Mouse (Mus musculus) forebrain, embryonic 15.5 days (tissue): Measurements from ENCODE around the gene Erich3. TPM values are rescaled to one million over a fixed set of nuclear protein-coding genes. Genes with fewer than 3 reads are reported as not detected.
"Not testable (repeated sequence)": the region's sequence is repeated elsewhere in the genome, so short reads cannot be mapped to it uniquely, and the experiment has no call there.

Source experiments
- ATAC-seq: fragments of 200-750 bp; cut with Nextera tagmentation; replicated peaks from 2 replicates; pipeline ENCODE4 v1.8.0; 2017; ENCODE audit warnings: mild to moderate bottlenecking, moderate TSS enrichment, moderate library complexity
- H3K27ac ChIP-seq: fragments of 300-500 bp; sonication (generic); replicated peaks from 2 replicates; pipeline ENCODE4 v1.5.1; 2015; ENCODE audit warnings: mild to moderate bottlenecking, inconsistent platforms
- H3K27me3 ChIP-seq: fragments of 300-500 bp; sonication (generic); 2 replicates; pipeline ENCODE4 v1.6.1; 2015; ENCODE audit warnings: inconsistent platforms
- H3K36me3 ChIP-seq: fragments of 300-500 bp; sonication (generic); 2 replicates; pipeline ENCODE4 v1.6.1; 2015; ENCODE audit warnings: mild to moderate bottlenecking, inconsistent platforms
- H3K4me1 ChIP-seq: fragments of 300-500 bp; sonication (generic); 2 replicates; pipeline ENCODE4 v1.6.1; 2015; ENCODE audit warnings: inconsistent platforms
- H3K4me2 ChIP-seq: fragments of 300-500 bp; sonication (generic); replicated peaks from 2 replicates; pipeline ENCODE4 v1.6.1; 2015; ENCODE audit warnings: mild to moderate bottlenecking, inconsistent platforms
- H3K4me3 ChIP-seq: fragments of 300-500 bp; sonication (generic); 2 replicates; pipeline ENCODE4 v1.5.1; 2015; ENCODE audit warnings: mild to moderate bottlenecking, inconsistent platforms
- H3K9ac ChIP-seq: fragments of 300-500 bp; sonication (generic); replicated peaks from 2 replicates; pipeline ENCODE4 v1.6.1; 2015; ENCODE audit warnings: mild to moderate bottlenecking, inconsistent platforms
- H3K9me3 ChIP-seq: fragments of 300-500 bp; sonication (generic); 2 replicates; pipeline ENCODE4 v1.6.1; 2016; ENCODE audit warnings: inconsistent platforms
- WGBS: fragments of 180-500 bp; shearing (Covaris S2); methylation state at CpG from one replicate; pipeline ENCODE4 v1.1.7; 2015; ENCODE audit warnings: mixed read lengths; 5-methylcytosine and 5-hydroxymethylcytosine counted together
- polyA plus RNA-seq: library from polyadenylated mRNA; unstranded; fragments of >200 nt; fragmentation: Nextera tagmentation; extraction: Ambion mirVana; gene quantifications from 2 replicates; pipeline ENCODE4 v1.2.1, GENCODE M21; 2015

The Erich3 gene
- polyA plus RNA-seq: 1.2 and 1.8 TPM in 2 replicates

- Histone ChIP-seq H3K4me3 (peak within 1 kb of the TSS; percentile 47), H3K27me3 (no peaks in the 10 kb centered on the region), H3K36me3 (no peaks in the 10 kb centered on the region), H3K4me1 (peaks cover 22% of the 10 kb centered on the region), H3K9ac (peak within 1 kb of the TSS; percentile 60), H3K9me3 (no peaks in the 10 kb centered on the region), H3K27ac (peak within 1 kb of the TSS; percentile 79), H3K4me2 (peak within 1 kb of the TSS; percentile 75)
- ATAC-seq: no peak
- 28% methylated on average over 5 of the region's 7 CpGs for WGBS
Observed at GRCm38 (mm10) chr3:154663545-154663944, at the start of gene Erich3. TSS of gene Erich3 (plus strand) at chr3:154663859.

DNA sequence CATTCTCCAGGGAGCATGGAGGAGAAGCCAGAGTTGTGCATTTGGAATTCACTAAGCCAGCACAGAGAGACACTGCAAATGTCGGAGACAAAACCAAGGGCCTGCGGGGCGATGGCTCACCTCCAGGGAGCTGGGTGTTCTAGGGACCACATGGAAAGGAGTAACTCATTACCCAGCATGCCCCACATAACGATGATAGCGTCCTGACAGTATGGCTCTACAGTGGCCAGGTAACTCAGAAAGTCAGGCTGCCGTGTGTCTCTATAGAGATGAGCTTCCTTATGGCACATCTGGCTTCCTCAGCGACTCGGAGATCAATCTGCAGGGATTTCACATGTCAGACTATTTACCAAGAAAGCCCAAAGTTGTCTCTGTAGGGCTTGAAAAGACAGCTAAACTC is 48.9 kb upstream of the Erich3 start:
- H3K9ac ChIP-seq: no peak overlapping the region
- no peak overlapping the region for H3K4me3 ChIP-seq
- no peaks in the 10 kb centered on the region for H3K9me3 ChIP-seq
- 91% methylated on average over 8 of the region's 8 CpGs for WGBS
- no peak for ATAC-seq
- H3K27ac ChIP-seq: no peak overlapping the region
- no peak overlapping the region for H3K4me2 ChIP-seq
- H3K27me3 ChIP-seq: no peaks in the 10 kb centered on the region
- no peaks in the 10 kb centered on the region for H3K4me1 ChIP-seq
- no peaks in the 10 kb centered on the region for H3K36me3 ChIP-seq

GRCm38 (mm10) chr3:154615304-154615703 is 48.4 kb upstream of the Erich3 start:
- no peak overlapping the region for H3K27ac ChIP-seq
- no peaks in the 10 kb centered on the region for H3K36me3 ChIP-seq
- no peaks in the 10 kb centered on the region for H3K4me1 ChIP-seq
- H3K4me3 ChIP-seq: no peak overlapping the region
- H3K27me3 ChIP-seq: no peaks in the 10 kb centered on the region
- no peaks in the 10 kb centered on the region for H3K9me3 ChIP-seq
- ATAC-seq: no peak
- H3K9ac ChIP-seq: no peak overlapping the region
- WGBS: 74% methylated on average over 7 of the region's 7 CpGs
- H3K4me2 ChIP-seq: no peak overlapping the region

DNA sequence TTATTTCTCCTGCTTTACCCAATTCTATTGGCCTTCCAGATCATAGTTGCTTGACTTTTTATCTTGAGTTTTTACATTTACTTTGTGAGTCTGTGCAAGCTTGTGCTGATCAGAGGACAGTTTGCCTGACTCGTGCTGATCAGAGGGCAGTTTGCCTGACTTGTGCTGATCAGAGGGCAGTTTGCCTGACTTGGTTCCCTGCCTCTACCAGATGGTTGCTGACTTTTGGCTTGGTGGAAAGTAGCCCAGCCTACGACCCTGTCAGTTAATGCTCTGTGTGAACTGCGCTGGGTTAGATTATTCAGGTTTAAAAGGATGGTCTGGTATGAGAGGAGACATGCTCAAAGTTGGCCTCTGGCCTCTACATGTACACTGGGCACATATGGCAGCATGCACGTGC is 47.6 kb upstream of the Erich3 start:
- 92% methylated on average over 4 of the region's 4 CpGs for WGBS
- no peak for ATAC-seq
- Histone ChIP-seq H3K27ac (no peak overlapping the region), H3K9me3 (no peaks in the 10 kb centered on the region), H3K4me1 (no peaks in the 10 kb centered on the region), H3K9ac (no peak overlapping the region), H3K4me3 (no peak overlapping the region), H3K4me2 (no peak overlapping the region), H3K27me3 (no peaks in the 10 kb centered on the region), H3K36me3 (no peaks in the 10 kb centered on the region)

- Histone ChIP-seq H3K27me3 (no peaks in the 10 kb centered on the region), H3K4me3 (no peak overlapping the region), H3K4me2 (no peak overlapping the region), H3K4me1 (no peaks in the 10 kb centered on the region; the same call in 1 of the 2 replicates), H3K36me3 (no peaks in the 10 kb centered on the region), H3K9ac (no peak overlapping the region), H3K9me3 (no peaks in the 10 kb centered on the region), H3K27ac (no peak overlapping the region)
- ATAC-seq: peak; percentile 35; the same call in 1 of the 2 replicates
Observed at GRCm38 (mm10) chr3:154628284-154628683, 35.4 kb upstream of the Erich3 start.

GRCm38 (mm10) chr3:154631281-154631680 is 32.4 kb upstream of the Erich3 start:
- H3K9me3 ChIP-seq, H3K36me3 ChIP-seq, H3K9ac ChIP-seq, H3K27me3 ChIP-seq, H3K4me3 ChIP-seq, H3K27ac ChIP-seq, H3K4me2 ChIP-seq, ATAC-seq, H3K4me1 ChIP-seq: not testable (repeated sequence)
- WGBS: 95% methylated on average over 2 of the region's 2 CpGs

GRCm38 (mm10) chr3:154633091-154633490 is 30.6 kb upstream of the Erich3 start:
- no peak overlapping the region for H3K27ac ChIP-seq
- H3K9ac ChIP-seq: no peak overlapping the region
- ATAC-seq: no peak
- no peaks in the 10 kb centered on the region; the same call in 1 of the 2 replicates for H3K4me1 ChIP-seq
- no peaks in the 10 kb centered on the region for H3K27me3 ChIP-seq
- 60% methylated on average over 5 of the region's 5 CpGs for WGBS
- H3K4me2 ChIP-seq: no peak overlapping the region
- H3K36me3 ChIP-seq: no peaks in the 10 kb centered on the region
- no peaks in the 10 kb centered on the region for H3K9me3 ChIP-seq
- no peak overlapping the region for H3K4me3 ChIP-seq

GRCm38 (mm10) chr3:154646638-154647442 is 16.8 kb upstream of the Erich3 start:
- H3K27ac ChIP-seq: peak overlapping the region; percentile 21; the same call in 1 of the 2 replicates
- H3K4me2 ChIP-seq: peak overlapping the region; percentile 47
- peaks cover 6% of the 10 kb centered on the region; the same call in 1 of the 2 replicates for H3K4me1 ChIP-seq
- no peaks in the 10 kb centered on the region for H3K36me3 ChIP-seq
- no peaks in the 10 kb centered on the region for H3K27me3 ChIP-seq
- no peaks in the 10 kb centered on the region for H3K9me3 ChIP-seq
- 46% methylated on average over 29 of the region's 29 CpGs for whole genome bisulfite sequencing
- peak; percentile 82 for ATAC-seq
- H3K9ac ChIP-seq: no peak overlapping the region; the same call in 1 of the 2 replicates
- peak overlapping the region; percentile 28 for H3K4me3 ChIP-seq

DNA sequence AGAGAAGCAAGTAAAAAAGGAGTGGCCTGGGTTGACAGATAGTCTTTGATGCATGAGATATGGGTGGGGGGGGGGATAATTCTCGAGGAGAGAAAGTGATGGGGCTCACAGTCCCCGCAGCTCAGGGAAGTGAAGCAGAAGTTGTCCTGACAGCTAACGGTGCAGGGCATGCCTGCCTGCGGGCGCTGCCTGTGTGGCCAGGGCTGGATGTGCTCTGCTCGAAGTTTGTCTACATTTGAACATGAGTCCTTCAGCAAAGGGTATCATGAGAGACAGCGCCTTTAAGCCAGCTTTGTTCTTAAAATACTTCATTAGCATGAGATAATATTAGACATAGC is 16.2 kb upstream of the Erich3 start:
- Histone ChIP-seq H3K4me1 (peaks cover 6% of the 10 kb centered on the region; the same call in 1 of the 2 replicates), H3K9ac (no peak overlapping the region; the same call in 1 of the 2 replicates), H3K36me3 (no peaks in the 10 kb centered on the region), H3K4me3 (peak overlapping the region; percentile 28), H3K9me3 (no peaks in the 10 kb centered on the region), H3K27me3 (no peaks in the 10 kb centered on the region), H3K4me2 (peak overlapping the region; percentile 47), H3K27ac (no peak overlapping the region)
- 59% methylated on average over 7 of the region's 7 CpGs for WGBS
- peak; percentile 70; the same call in 1 of the 2 replicates for ATAC-seq

DNA sequence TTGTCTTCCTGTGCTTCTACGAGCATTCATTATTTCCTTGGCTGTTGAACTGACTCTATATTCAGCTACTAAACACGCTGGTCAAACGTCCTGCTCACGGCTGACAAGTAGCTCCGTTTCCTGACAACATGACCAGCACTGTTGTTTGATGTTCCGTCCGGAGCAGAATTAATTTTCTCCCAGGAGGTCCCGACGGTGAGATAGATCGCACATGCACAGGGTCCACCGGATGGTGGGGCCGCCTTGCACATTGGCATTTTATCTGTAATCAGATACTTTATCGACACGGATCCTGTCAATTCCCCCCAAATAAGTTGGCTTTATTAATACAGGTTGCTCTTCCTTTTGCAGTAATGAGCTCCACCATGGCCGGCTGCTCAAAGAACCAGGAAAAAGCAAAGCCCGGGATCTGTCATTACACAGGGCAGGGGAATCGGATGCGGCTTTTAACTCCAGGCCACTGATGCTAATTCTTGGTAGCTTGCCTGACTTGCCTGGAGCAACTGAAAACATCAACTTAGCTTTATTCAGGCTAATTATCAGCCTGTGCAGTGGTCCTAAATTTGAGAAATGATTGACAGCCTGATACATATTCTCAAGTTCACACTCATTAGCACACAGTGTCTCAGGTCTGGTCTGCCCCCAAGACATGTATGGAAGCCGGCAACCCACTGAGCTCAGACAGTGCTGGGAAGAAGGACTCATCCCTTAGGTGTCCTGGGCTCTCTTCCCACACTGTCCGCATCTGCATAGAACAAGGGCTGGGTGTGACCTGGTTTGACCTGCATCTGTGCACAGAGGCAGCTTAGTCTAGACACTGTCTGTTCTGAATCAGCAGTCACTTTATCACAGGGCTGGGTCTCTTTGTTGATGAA is 14.0 kb upstream of the Erich3 start:
- 61% methylated on average over 20 of the region's 20 CpGs for WGBS
- Histone ChIP-seq H3K4me3 (no peak overlapping the region), H3K4me2 (no peak overlapping the region), H3K9ac (no peak overlapping the region), H3K27ac (no peak overlapping the region), H3K36me3 (no peaks in the 10 kb centered on the region), H3K9me3 (no peaks in the 10 kb centered on the region), H3K4me1 (peaks cover 19% of the 10 kb centered on the region), H3K27me3 (no peaks in the 10 kb centered on the region)
- ATAC-seq: no peak

DNA sequence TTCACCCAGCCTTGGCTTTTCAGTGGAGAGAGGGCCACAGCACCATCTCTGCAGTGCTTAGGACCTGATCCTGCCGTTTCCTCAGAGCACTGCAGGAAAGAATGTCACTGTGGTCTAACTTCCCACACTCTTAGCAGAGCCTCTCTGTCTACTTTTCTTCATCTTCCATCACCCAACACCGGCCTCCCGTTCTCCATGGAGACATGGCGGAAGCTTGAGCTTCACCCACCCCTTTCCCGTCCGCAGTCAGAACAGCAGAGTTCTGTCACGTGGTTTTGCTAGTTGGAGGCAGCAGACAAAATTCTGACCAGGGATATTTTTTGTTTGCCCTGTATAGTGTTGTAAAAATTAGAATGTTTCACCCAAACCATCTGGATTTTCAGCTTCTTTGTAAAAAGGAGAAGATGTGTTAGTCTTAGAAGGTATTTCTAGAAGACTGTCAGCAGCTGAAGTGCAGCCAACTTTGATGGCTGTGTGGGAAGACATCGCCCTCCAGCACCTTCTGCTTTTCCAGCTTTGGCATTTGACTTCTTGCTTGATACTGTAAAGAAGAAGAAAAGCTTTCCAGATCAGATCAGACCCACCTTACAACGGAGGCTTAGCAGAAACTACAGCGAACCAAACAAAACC is 12.4 kb upstream of the Erich3 start:
- H3K9ac ChIP-seq: no peak overlapping the region
- no peak overlapping the region for H3K4me2 ChIP-seq
- H3K36me3 ChIP-seq: no peaks in the 10 kb centered on the region
- no peak overlapping the region for H3K4me3 ChIP-seq
- peaks cover 19% of the 10 kb centered on the region for H3K4me1 ChIP-seq
- H3K9me3 ChIP-seq: no peaks in the 10 kb centered on the region
- no peak overlapping the region for H3K27ac ChIP-seq
- H3K27me3 ChIP-seq: no peaks in the 10 kb centered on the region
- WGBS: 87% methylated on average over 10 of the region's 10 CpGs
- no peak for ATAC-seq
